Mouse (Mus musculus): ENCODE data around the gene Gm10282. TPM values are rescaled to one million over a fixed set of nuclear protein-coding genes. Genes with fewer than 3 reads are reported as not detected.
A peak's percentile ranks its signal among the peaks of the same experiment; 100 is the strongest.

Gm10282 gene
- polyA plus RNA-seq, 1 experiment from 2014 or later = 41.0 TPM

DNA sequence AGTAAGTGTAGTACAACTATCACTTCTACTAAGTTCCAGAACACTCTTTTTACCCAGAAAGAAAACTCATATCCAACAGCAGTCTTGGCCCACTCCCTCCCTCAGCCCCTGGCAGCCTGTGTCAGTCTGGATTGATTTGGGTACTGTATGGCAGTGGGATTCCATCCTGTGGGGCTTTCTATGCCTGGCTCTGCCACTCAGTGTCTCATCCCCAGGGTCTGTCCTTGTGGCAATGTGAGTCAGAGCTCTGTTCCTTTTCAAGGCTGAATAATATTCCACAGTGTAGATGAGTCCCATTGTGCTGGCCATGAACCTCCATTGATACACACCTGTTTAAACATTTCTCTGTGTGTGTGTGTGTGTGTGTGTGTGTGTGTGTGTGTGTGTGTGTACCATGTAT, 38.4 kb downstream of the Gm10282 start:
- Histone ChIP-seq H3K4me1 (no peaks in the 10 kb centered on the region), H3K27me3 (no peaks in the 10 kb centered on the region), H3K4me2 (no peak overlapping the region), H3K36me3 (ENCODE audit: poor library complexity, severe bottlenecking) (no peaks in the 10 kb centered on the region), H3K27ac (no peak overlapping the region), H3K9ac (no peak overlapping the region), H3K4me3 (no peak overlapping the region), H3K9me3 (replicated peaks) (0 out of 2 replicates have a peak, but pooled peaks cover 4% of the 10 kb centered on the region)
- no peak for ATAC-seq

DNA sequence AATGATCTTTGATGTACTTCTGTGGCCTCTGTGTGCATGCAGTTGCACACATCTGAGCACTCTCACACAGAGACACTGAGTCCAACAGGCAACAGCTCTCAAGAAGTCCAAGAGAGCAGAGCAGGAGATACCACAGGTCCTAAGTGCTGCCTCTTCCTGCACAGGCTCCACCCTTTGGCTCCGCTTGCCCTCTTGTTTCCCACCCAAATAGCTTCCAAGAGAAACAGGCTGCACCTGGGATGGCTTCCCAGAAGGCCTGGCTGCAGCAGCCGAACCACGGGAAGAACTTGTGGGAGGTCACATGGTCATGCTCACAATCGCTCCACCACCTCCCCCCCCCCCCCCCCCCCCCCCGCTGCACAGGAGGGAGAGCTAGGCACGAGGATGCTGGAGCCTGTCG, 39.7 kb downstream of the Gm10282 start:
- H3K9ac ChIP-seq = no peak overlapping the region
- no peak overlapping the region for H3K27ac ChIP-seq
- no peak for ATAC-seq
- H3K9me3 ChIP-seq (replicated peaks) = 0 out of 2 replicates have a peak, but pooled peaks cover 4% of the 10 kb centered on the region
- H3K27me3 ChIP-seq = no peaks in the 10 kb centered on the region
- no peak overlapping the region for H3K4me3 ChIP-seq
- no peaks in the 10 kb centered on the region for H3K36me3 ChIP-seq (ENCODE audit: poor library complexity, severe bottlenecking)
- H3K4me2 ChIP-seq = no peak overlapping the region
- WGBS = 63% methylated on average over 6 of the region's 7 CpGs
- no peaks in the 10 kb centered on the region for H3K4me1 ChIP-seq

DNA sequence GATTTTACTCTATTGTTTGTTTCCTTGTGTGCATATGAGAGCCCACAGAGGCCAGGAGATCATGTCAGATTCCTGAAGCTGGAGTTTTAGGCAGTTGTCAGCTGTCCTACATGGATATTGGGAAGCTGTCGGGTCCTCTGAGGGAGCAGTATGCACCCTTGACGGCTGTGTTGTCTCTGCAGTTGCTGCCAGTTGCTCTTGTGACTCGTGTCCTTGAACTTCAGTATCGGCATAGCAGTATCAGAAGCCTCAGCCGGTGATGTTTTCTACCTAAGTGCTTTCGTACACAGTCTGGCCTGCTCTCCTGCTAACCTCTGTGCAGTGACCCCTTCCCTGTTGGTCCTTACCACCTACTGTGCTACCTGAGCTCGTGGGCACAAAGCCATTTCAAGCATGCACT, 41.6 kb downstream of the Gm10282 start:
- H3K4me2 ChIP-seq = no peak overlapping the region
- 70% methylated on average over 7 of the region's 7 CpGs for WGBS
- ATAC-seq = no peak
- H3K27me3 ChIP-seq = no peaks in the 10 kb centered on the region
- no peaks in the 10 kb centered on the region for H3K4me1 ChIP-seq
- no peaks in the 10 kb centered on the region for H3K36me3 ChIP-seq (ENCODE audit: poor library complexity, severe bottlenecking)
- no peak overlapping the region for H3K9ac ChIP-seq
- 0 out of 2 replicates have a peak, but pooled peaks cover 4% of the 10 kb centered on the region for H3K9me3 ChIP-seq (replicated peaks)
- no peak overlapping the region for H3K4me3 ChIP-seq
- no peak overlapping the region for H3K27ac ChIP-seq

DNA sequence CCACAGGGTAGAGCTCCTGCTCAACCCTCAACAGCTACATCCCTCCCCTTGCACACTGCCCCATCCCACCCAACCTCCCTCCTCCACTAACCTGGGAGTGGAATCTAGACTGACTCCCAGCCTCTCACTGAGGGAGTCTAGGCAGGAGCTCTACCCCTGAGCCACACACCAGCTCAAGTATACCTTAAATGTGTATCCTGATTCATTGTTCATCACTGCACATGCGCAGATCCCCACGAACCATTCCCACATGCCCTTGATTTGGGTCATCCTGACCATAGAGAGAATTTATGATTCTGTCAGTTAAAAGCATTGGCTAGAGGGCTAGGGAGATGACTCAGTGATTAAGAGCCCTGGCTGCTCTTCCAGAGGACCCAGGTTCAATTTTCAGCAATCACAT, 42.3 kb downstream of the Gm10282 start:
- Histone ChIP-seq H3K9ac (no peak overlapping the region), H3K4me2 (no peak overlapping the region), H3K27ac (no peak overlapping the region), H3K27me3 (no peaks in the 10 kb centered on the region), H3K4me3 (no peak overlapping the region), H3K9me3 (replicated peaks) (0 out of 2 replicates have a peak, but pooled peaks cover 4% of the 10 kb centered on the region), H3K4me1 (no peaks in the 10 kb centered on the region), H3K36me3 (ENCODE audit: poor library complexity, severe bottlenecking) (no peaks in the 10 kb centered on the region)
- WGBS = 93% methylated on average over 2 of the region's 2 CpGs
- no peak for ATAC-seq

DNA sequence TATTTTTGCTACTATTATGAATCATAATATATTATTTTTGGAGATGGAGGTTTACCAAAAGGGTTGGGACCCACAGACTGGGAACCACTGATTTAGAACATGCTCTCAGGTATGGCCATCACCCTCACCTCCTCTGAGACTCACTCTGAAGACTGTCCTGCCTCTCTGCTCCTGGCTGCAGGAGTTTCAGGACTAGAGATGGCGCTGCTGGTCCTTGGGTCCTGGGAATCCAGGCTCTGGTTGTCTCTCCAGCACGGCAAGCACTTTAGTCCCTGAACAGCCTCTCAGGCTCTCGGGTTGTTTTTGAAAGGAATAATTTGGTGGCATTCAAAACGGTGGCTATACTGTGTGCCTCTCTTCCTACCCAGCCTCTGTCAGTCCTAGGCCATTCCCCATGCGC, 43.2 kb downstream of the Gm10282 start:
- ATAC-seq = no peak
- WGBS = 44% methylated on average over 5 of the region's 5 CpGs
- H3K4me1 ChIP-seq = no peaks in the 10 kb centered on the region
- no peaks in the 10 kb centered on the region for H3K27me3 ChIP-seq
- 0 out of 2 replicates have a peak, but pooled peaks cover 3% of the 10 kb centered on the region for H3K9me3 ChIP-seq (replicated peaks)
- no peak overlapping the region for H3K4me3 ChIP-seq
- H3K9ac ChIP-seq = no peak overlapping the region
- H3K27ac ChIP-seq = no peak overlapping the region
- H3K4me2 ChIP-seq = no peak overlapping the region
- peaks cover 5% of the 10 kb centered on the region for H3K36me3 ChIP-seq (ENCODE audit: poor library complexity, severe bottlenecking)

DNA sequence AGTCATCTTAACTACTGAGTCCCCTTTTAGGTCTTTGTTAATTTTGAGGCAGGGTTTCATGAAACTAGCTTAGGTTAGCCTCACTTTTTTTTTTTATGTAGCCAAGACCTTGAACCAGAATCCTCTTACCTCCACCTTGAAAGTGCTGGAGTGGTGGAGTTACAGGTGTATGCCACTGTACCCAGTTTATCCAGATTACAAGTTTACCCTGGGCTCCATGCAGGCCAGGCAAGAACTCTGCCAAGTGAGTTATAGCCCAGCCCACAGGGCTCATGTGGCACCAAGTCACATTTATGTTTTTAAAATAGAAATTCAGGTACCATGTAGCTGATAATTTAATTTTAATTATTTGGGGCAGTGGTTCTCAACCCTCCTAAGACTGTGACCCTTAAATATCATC, 43.6 kb downstream of the Gm10282 start:
- Histone ChIP-seq H3K9me3 (replicated peaks) (no peaks in the 10 kb centered on the region), H3K4me3 (no peak overlapping the region), H3K4me2 (no peak overlapping the region), H3K27ac (no peak overlapping the region), H3K4me1 (no peaks in the 10 kb centered on the region), H3K27me3 (no peaks in the 10 kb centered on the region), H3K9ac (no peak overlapping the region), H3K36me3 (ENCODE audit: poor library complexity, severe bottlenecking) (peaks cover 9% of the 10 kb centered on the region)
- no peak for ATAC-seq

DNA sequence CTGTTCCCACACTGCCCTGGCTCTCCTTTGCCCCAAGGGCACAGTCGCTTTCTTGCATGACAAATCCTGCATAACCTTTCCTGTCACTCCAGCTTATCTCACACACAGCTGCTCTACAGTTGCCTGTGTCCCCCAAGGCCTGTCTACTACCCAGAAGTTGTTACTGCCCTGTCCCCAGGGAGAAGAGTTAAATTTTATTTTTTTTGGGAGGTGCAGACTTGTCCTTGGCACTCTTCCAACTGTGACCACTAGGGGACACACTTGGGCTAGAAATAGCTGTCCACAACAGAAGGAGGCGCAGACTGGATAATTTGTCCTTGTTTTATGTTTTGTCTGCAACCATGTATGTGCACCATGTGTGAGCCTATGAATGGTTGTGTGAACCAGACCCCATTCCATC, 44.0 kb downstream of the Gm10282 start:
- Histone ChIP-seq H3K9me3 (replicated peaks) (no peaks in the 10 kb centered on the region), H3K9ac (no peak overlapping the region), H3K27me3 (no peaks in the 10 kb centered on the region), H3K4me1 (no peaks in the 10 kb centered on the region), H3K27ac (no peak overlapping the region), H3K4me2 (no peak overlapping the region), H3K36me3 (ENCODE audit: poor library complexity, severe bottlenecking) (peaks cover 9% of the 10 kb centered on the region), H3K4me3 (no peak overlapping the region)
- WGBS = 32% methylated on average over 2 of the region's 2 CpGs
- peak; percentile 67 for ATAC-seq

DNA sequence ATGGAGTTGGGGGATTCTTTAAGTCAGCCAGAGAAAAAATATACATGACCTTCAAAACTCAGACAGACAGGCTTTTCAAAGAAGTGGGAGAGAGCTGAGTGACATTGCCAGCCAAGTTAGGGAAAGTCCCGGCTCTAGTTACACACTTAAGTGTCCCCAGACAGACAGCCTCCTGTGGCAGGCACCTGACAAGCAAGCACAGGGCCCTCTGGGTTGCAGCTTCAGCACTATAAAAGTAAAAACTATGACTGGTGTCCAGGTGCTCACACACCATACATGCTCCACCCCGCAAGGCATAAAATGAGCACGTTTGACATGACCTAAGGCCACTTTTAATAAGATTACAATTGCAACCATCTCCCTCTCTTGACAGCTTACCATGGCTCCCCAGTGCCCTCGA, 44.5 kb downstream of the Gm10282 start:
- Histone ChIP-seq H3K27ac (no peak overlapping the region), H3K27me3 (no peaks in the 10 kb centered on the region), H3K4me3 (no peak overlapping the region), H3K9ac (no peak overlapping the region), H3K36me3 (ENCODE audit: poor library complexity, severe bottlenecking) (peaks cover 13% of the 10 kb centered on the region), H3K4me1 (no peaks in the 10 kb centered on the region), H3K9me3 (replicated peaks) (no peaks in the 10 kb centered on the region), H3K4me2 (no peak overlapping the region)
- ATAC-seq = 0 out of 2 replicates have a peak, but pooled peaks have one; percentile 6
- WGBS = 59% methylated on average over 4 of the region's 4 CpGs

DNA sequence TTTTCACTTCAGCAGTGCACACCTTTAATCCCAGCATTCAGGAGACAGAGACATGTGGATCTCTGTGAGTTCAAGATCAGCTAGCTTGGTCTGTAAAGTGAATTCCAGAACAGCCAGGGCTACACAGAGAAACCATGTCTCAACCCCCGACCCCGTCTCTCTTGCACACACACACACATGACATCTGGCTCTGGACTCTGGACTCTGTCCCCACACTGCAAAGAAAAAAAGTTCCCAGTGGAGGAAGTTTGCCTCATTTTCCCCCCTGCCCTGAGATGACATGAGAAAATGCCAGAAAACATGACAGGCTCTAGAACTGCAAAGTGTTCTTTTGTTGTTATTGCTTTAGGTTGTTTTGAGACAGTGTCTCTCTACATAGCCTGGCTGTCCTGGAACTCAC, 45.2 kb downstream of the Gm10282 start:
- Histone ChIP-seq H3K9me3 (replicated peaks) (no peaks in the 10 kb centered on the region), H3K36me3 (ENCODE audit: poor library complexity, severe bottlenecking) (peaks cover 20% of the 10 kb centered on the region), H3K4me1 (no peaks in the 10 kb centered on the region), H3K27me3 (no peaks in the 10 kb centered on the region), H3K27ac (no peak overlapping the region), H3K9ac (no peak overlapping the region), H3K4me3 (no peak overlapping the region), H3K4me2 (no peak overlapping the region)
- ATAC-seq = no peak
- WGBS = 68% methylated on average over 2 of the region's 2 CpGs

DNA sequence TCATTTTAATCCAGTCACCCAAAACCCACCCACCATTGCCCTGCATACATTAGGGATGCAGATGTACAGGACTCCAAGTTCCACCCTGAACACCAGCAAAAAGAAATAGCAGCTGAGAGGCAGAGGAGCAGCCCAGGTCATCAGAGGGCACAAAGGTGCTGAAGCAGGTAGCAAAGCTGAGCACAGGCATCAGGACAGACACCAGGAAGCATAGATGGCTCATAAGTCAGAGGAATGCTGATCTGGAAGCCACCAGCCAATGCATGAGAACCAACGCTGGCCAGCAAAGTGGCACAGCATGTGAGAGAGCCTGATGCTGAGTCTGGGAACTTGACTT, 47.2 kb downstream of the Gm10282 start:
- H3K36me3 ChIP-seq (ENCODE audit: poor library complexity, severe bottlenecking) = peaks cover 40% of the 10 kb centered on the region
- ATAC-seq = no peak
- H3K27me3 ChIP-seq = no peaks in the 10 kb centered on the region
- H3K27ac ChIP-seq = no peak overlapping the region
- no peak overlapping the region for H3K4me3 ChIP-seq
- H3K9ac ChIP-seq = no peak overlapping the region
- no peaks in the 10 kb centered on the region for H3K9me3 ChIP-seq (replicated peaks)
- 96% methylated on average over 1 of the region's 1 CpGs for WGBS
- H3K4me1 ChIP-seq = no peaks in the 10 kb centered on the region
- H3K4me2 ChIP-seq = no peak overlapping the region

DNA sequence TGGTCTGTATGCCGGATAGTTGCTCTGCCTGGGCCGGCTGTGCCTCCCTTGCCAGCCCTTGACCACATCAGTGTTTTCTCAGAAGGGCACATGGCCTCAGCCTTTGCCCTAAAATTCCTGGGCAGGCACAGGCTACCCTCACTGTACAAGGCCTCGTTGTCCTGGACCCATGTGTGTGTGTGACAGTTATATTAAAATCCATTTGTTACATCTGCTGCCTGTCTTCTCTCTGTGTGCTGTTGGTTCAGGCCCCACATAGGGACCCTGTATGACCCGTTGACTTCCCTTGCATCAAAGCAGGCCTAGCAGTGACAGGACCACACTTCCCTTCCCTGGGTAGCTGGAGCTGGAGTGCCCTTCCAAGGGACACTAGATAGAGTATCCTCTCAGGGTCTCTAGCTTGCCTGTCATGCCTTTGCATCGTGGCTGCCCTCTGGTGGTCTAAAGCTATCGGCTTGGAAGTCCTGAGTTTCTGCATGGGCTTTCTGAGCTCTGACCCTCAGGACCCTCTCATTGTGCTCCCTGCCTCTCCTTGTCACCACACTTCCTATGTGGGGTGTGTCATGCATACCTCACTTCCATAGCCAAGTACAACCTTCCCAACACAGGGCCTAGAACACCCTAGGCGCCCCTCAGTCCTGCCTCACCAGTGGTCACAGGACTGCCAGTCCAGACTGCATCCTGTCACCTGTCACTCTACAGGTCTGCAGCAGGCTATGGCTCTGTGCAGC, 47.7 kb downstream of the Gm10282 start:
- Histone ChIP-seq H3K27me3 (no peaks in the 10 kb centered on the region), H3K36me3 (ENCODE audit: poor library complexity, severe bottlenecking) (peaks cover 45% of the 10 kb centered on the region), H3K9me3 (replicated peaks) (no peaks in the 10 kb centered on the region), H3K9ac (no peak overlapping the region), H3K4me3 (no peak overlapping the region), H3K4me1 (no peaks in the 10 kb centered on the region), H3K4me2 (no peak overlapping the region), H3K27ac (no peak overlapping the region)
- ATAC-seq = peak; percentile 17; the same call in 1 of the 2 replicates
- 52% methylated on average over 7 of the region's 7 CpGs for whole genome bisulfite sequencing

Data from forebrain, embryonic 13.5 days (tissue).